Mouse (Mus musculus): ENCODE data around the gene Xpc. TPM values are rescaled to one million over a fixed set of nuclear protein-coding genes. Genes with fewer than 3 reads are reported as not detected.
A peak's percentile ranks its signal among the peaks of the same experiment; 100 is the strongest.

Gene Xpc
- polyA plus RNA-seq, 1 experiment from 2014 or later: 29.2 TPM

- Histone ChIP-seq H3K36me3 (ENCODE audit: insufficient read depth, low read length) (no peaks in the 10 kb centered on the region), H3K4me3 (replicated peaks; ENCODE audit: low read depth, low read length) (no peak overlapping the region), H3K4me2 (ENCODE audit: low read length) (no peak overlapping the region), H3K27ac (no peak overlapping the region), H3K4me1 (replicated peaks; ENCODE audit: insufficient read depth, low read length) (no peaks in the 10 kb centered on the region), H3K27me3 (ENCODE audit: insufficient read depth, low read length) (no peaks in the 10 kb centered on the region), H3K9ac (ENCODE audit: low read depth, low read length) (no peak overlapping the region), H3K9me3 (replicated peaks; ENCODE audit: low read length) (no peaks in the 10 kb centered on the region)
- no peak for DNase-seq (ENCODE audit: low spot score)
- WGBS: 95% methylated on average over 3 of the region's 3 CpGs
- ATAC-seq (replicated peaks; ENCODE audit: low FRiP score, low read depth): no peak
- TF ChIP-seq CTCF (IDR thresholded peaks at IDR 0.05; ENCODE audit: low read depth): no peak
Measured at GRCm38 (mm10) chr6:91551671-91552070, 36.0 kb upstream of the Xpc start.

DNA sequence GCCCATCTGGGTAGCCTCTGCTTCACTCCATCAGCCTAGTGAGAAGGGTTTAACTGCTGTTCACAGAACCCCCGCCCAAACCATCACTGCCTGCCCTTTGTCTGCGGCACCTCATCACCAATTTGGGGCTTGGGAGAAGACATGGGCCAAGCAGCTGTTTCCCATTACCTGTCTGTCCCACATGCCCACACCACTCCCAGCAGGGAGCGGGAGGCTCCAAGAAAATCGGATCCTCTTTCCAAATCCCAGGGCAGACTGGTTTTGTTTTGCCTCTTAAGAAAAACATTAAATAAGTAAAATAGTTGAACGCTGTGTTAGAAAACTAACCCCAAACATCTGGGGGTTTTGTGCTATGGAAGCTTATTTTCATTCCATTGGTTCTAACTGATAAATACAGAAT lies 33.9 kb upstream of the Xpc start:
- H3K36me3 ChIP-seq (ENCODE audit: insufficient read depth, low read length): no peaks in the 10 kb centered on the region
- no peaks in the 10 kb centered on the region for H3K9me3 ChIP-seq (replicated peaks; ENCODE audit: low read length)
- H3K9ac ChIP-seq (ENCODE audit: low read depth, low read length): no peak overlapping the region
- H3K4me3 ChIP-seq (replicated peaks; ENCODE audit: low read depth, low read length): no peak overlapping the region
- peak overlapping the region; percentile 47; the same call in 1 of the 2 replicates for H3K27ac ChIP-seq
- H3K4me2 ChIP-seq (ENCODE audit: low read length): no peak overlapping the region
- WGBS: 30% methylated on average over 5 of the region's 5 CpGs
- ATAC-seq (replicated peaks; ENCODE audit: low FRiP score, low read depth) (peak; percentile 43), DNase-seq (ENCODE audit: low spot score) (peak; percentile 59)
- TF ChIP-seq CTCF (IDR thresholded peaks at IDR 0.05; ENCODE audit: low read depth): no peak
- no peaks in the 10 kb centered on the region for H3K27me3 ChIP-seq (ENCODE audit: insufficient read depth, low read length)
- H3K4me1 ChIP-seq (replicated peaks; ENCODE audit: insufficient read depth, low read length): no peaks in the 10 kb centered on the region

- ATAC-seq (replicated peaks; ENCODE audit: low FRiP score, low read depth) (no peak), DNase-seq (ENCODE audit: low spot score) (no peak)
- no peak overlapping the region for H3K4me2 ChIP-seq (ENCODE audit: low read length)
Measured at GRCm38 (mm10) chr6:91547313-91547712, 31.6 kb upstream of the Xpc start.

DNA sequence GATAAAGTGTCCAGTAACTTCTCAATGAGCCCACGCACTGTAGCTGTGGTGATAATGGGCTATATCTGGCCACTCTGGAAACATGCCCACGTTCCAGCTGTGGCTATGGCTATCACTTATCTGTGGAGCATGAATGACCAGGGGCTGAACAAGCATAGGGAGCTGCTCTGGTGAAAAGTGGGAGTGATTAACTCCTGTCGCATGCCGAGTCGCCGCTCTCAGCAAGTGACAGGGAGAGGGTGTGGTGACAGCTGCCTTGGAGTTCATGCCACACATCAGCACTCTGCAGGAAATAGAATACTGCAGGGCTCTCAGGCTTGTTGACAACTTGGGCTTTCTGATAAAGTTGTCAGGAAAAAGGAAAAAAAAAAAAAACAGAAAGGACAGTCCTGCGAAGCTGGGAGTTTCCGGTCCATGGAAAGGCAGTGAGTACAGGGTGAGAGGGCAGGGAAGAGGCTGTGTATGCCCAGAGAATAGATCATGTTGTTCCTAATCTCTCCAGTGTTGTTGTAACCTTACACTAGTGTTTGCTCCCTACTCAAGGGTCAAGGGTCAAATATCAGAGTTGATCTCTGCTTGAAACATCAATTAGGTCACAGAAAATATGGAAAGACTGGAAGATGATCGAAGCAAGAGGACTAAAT lies 30.7 kb upstream of the Xpc start:
- no peaks in the 10 kb centered on the region for H3K4me1 ChIP-seq (replicated peaks; ENCODE audit: insufficient read depth, low read length)
- no peak for TF ChIP-seq CTCF (IDR thresholded peaks at IDR 0.05; ENCODE audit: low read depth)
- no peaks in the 10 kb centered on the region for H3K27me3 ChIP-seq (ENCODE audit: insufficient read depth, low read length)
- no peaks in the 10 kb centered on the region for H3K36me3 ChIP-seq (ENCODE audit: insufficient read depth, low read length)
- H3K4me2 ChIP-seq (ENCODE audit: low read length): no peak overlapping the region
- no peak overlapping the region for H3K4me3 ChIP-seq (replicated peaks; ENCODE audit: low read depth, low read length)
- ATAC-seq (replicated peaks; ENCODE audit: low FRiP score, low read depth) (no peak), DNase-seq (ENCODE audit: low spot score) (peak; percentile 54)
- no peaks in the 10 kb centered on the region for H3K9me3 ChIP-seq (replicated peaks; ENCODE audit: low read length)
- no peak overlapping the region for H3K27ac ChIP-seq
- WGBS: 18% methylated on average over 9 of the region's 9 CpGs
- no peak overlapping the region for H3K9ac ChIP-seq (ENCODE audit: low read depth, low read length)

More at GRCm38 (mm10) chr6:91547313-91547712, 31.6 kb upstream of the Xpc start:
- Histone ChIP-seq H3K9me3 (replicated peaks; ENCODE audit: low read length) (no peaks in the 10 kb centered on the region), H3K9ac (ENCODE audit: low read depth, low read length) (no peak overlapping the region), H3K4me1 (replicated peaks; ENCODE audit: insufficient read depth, low read length) (no peaks in the 10 kb centered on the region), H3K4me3 (replicated peaks; ENCODE audit: low read depth, low read length) (no peak overlapping the region), H3K27me3 (ENCODE audit: insufficient read depth, low read length) (no peaks in the 10 kb centered on the region), H3K27ac (no peak overlapping the region), H3K36me3 (ENCODE audit: insufficient read depth, low read length) (no peaks in the 10 kb centered on the region)
- TF ChIP-seq CTCF (IDR thresholded peaks at IDR 0.05; ENCODE audit: low read depth): no peak
- 71% methylated on average over 1 of the region's 1 CpGs for WGBS

- Histone ChIP-seq H3K9me3 (replicated peaks; ENCODE audit: low read length) (no peaks in the 10 kb centered on the region), H3K4me1 (replicated peaks; ENCODE audit: insufficient read depth, low read length) (no peaks in the 10 kb centered on the region), H3K9ac (ENCODE audit: low read depth, low read length) (no peak overlapping the region), H3K27ac (no peak overlapping the region), H3K36me3 (ENCODE audit: insufficient read depth, low read length) (no peaks in the 10 kb centered on the region), H3K27me3 (ENCODE audit: insufficient read depth, low read length) (no peaks in the 10 kb centered on the region), H3K4me3 (replicated peaks; ENCODE audit: low read depth, low read length) (no peak overlapping the region), H3K4me2 (ENCODE audit: low read length) (no peak overlapping the region)
- TF ChIP-seq CTCF (IDR thresholded peaks at IDR 0.05; ENCODE audit: low read depth): no peak
- DNase-seq (ENCODE audit: low spot score): no peak
- 57% methylated on average over 5 of the region's 5 CpGs for WGBS
- ATAC-seq (replicated peaks; ENCODE audit: low FRiP score, low read depth): no peak
Measured at GRCm38 (mm10) chr6:91543056-91543455, 27.4 kb upstream of the Xpc start.

GRCm38 (mm10) chr6:91541276-91541675 lies 25.6 kb upstream of the Xpc start:
- DNase-seq (ENCODE audit: low spot score): no peak
- no peaks in the 10 kb centered on the region for H3K9me3 ChIP-seq (replicated peaks; ENCODE audit: low read length)
- H3K9ac ChIP-seq (ENCODE audit: low read depth, low read length): no peak overlapping the region
- no peak overlapping the region for H3K27ac ChIP-seq
- no peak overlapping the region for H3K4me3 ChIP-seq (replicated peaks; ENCODE audit: low read depth, low read length)
- no peaks in the 10 kb centered on the region for H3K4me1 ChIP-seq (replicated peaks; ENCODE audit: insufficient read depth, low read length)
- TF ChIP-seq CTCF (IDR thresholded peaks at IDR 0.05; ENCODE audit: low read depth): no peak
- H3K36me3 ChIP-seq (ENCODE audit: insufficient read depth, low read length): no peaks in the 10 kb centered on the region
- no peak for ATAC-seq (replicated peaks; ENCODE audit: low FRiP score, low read depth)
- H3K4me2 ChIP-seq (ENCODE audit: low read length): no peak overlapping the region
- WGBS: 67% methylated on average over 3 of the region's 3 CpGs
- no peaks in the 10 kb centered on the region for H3K27me3 ChIP-seq (ENCODE audit: insufficient read depth, low read length)

All from kidney, postnatal 0 days (tissue).